Mouse (Mus musculus) frontal cortex, postnatal 14 days (tissue): Measurements from ENCODE around the gene Gemin5.
"Not testable (repeated sequence)": the region's sequence is repeated elsewhere in the genome, so short reads cannot be mapped to it uniquely, and the experiment has no call there.

ENCODE experiments used
- DNase-seq, 2 experiments: peaks; one replicate each; pipeline ENCODE4 v3.0.0; 2022; ENCODE audit warnings: low spot score in 2 of 2

Gemin5 gene

GRCm38 (mm10) chr11:58168167-58168915 lies at the start of gene Gemin5:
Gene Gemin5, minus strand, starts transcription at chr11:58168539.
- peak; percentile 68 to 79 for DNase-seq

- DNase-seq: no peak
Observed at GRCm38 (mm10) chr11:58216823-58217222, 48.5 kb upstream of the Gemin5 start.

- DNase-seq: no peak
Observed at GRCm38 (mm10) chr11:58215814-58216213, 47.5 kb upstream of the Gemin5 start.

- DNase-seq: not testable (repeated sequence)
Observed at GRCm38 (mm10) chr11:58215049-58215430, 46.7 kb upstream of the Gemin5 start.

- DNase-seq: peak; percentile 33 to 43
Observed at GRCm38 (mm10) chr11:58214391-58215048, 46.2 kb upstream of the Gemin5 start.

GRCm38 (mm10) chr11:58213673-58214342 lies 45.5 kb upstream of the Gemin5 start:
- no peak for DNase-seq

- no peak for DNase-seq
Observed at GRCm38 (mm10) chr11:58211682-58212067, 43.3 kb upstream of the Gemin5 start.

- no peak for DNase-seq
Observed at GRCm38 (mm10) chr11:58211062-58211681, 42.8 kb upstream of the Gemin5 start.

GRCm38 (mm10) chr11:58210321-58210886 lies 42.1 kb upstream of the Gemin5 start:
- no peak for DNase-seq

GRCm38 (mm10) chr11:58201052-58201451 lies 32.7 kb upstream of the Gemin5 start:
- no peak for DNase-seq

GRCm38 (mm10) chr11:58200226-58200625 lies 31.9 kb upstream of the Gemin5 start:
- DNase-seq: no peak

- peak; percentile 25 to 26 for DNase-seq
Observed at GRCm38 (mm10) chr11:58199229-58200037, 31.1 kb upstream of the Gemin5 start, which contains the start of the genes Igtp and Irgm2. Gene Igtp, plus strand, starts transcription at chr11:58199556. Gene Irgm2, plus strand, starts transcription at chr11:58199618.

GRCm38 (mm10) chr11:58198663-58199062 lies 30.3 kb upstream of the Gemin5 start:
- no peak for DNase-seq

GRCm38 (mm10) chr11:58193860-58194520 lies 25.7 kb upstream of the Gemin5 start:
- no peak for DNase-seq

- no peak for DNase-seq
Observed at GRCm38 (mm10) chr11:58193326-58193725, 25.0 kb upstream of the Gemin5 start.

GRCm38 (mm10) chr11:58189675-58190074 lies 21.3 kb upstream of the Gemin5 start:
- no peak for DNase-seq

- DNase-seq: no peak
Observed at GRCm38 (mm10) chr11:58183579-58183978, 15.2 kb upstream of the Gemin5 start.

GRCm38 (mm10) chr11:58180756-58181155 lies 12.4 kb upstream of the Gemin5 start:
- no peak for DNase-seq

GRCm38 (mm10) chr11:58179986-58180385 lies 11.6 kb upstream of the Gemin5 start:
- DNase-seq: not testable (repeated sequence)

GRCm38 (mm10) chr11:58179563-58179962 lies 11.2 kb upstream of the Gemin5 start:
- peak; percentile 38 to 69 for DNase-seq
